Mouse (Mus musculus) CH12.LX (cell line): ENCODE measurements around the gene AB124611. TPM values are rescaled to one million over a fixed set of nuclear protein-coding genes. Genes with fewer than 3 reads are reported as not detected.

Source experiments
- DNase-seq: peaks from one replicate; pipeline ENCODE4 v3.0.0-alpha.2; 2013; ENCODE audit errors: extremely low read depth
- H3K27ac ChIP-seq: 2 replicates; pipeline ENCODE4 v1.5.1; 2012; ENCODE audit warnings: low read depth, mild to moderate bottlenecking, control low read depth, moderate library complexity; ENCODE audit not compliant: insufficient read depth
- H3K27me3 ChIP-seq: replicated peaks from 2 replicates; pipeline ENCODE3; 2012; ENCODE audit warnings: inconsistent platforms
- H3K36me3 ChIP-seq, 2 experiments: replicated peaks in 1 of 2; 2 replicates each; pipeline versions ENCODE3 to v1.6.1; 2012; ENCODE audit warnings: inconsistent platforms in 1 of 2, low read length in 1 of 2, mild to moderate bottlenecking in 1 of 2, mixed read lengths in 1 of 2, moderate library complexity in 1 of 2; ENCODE audit not compliant: control insufficient read depth in 1 of 2, insufficient read depth in 1 of 2
- H3K4me1 ChIP-seq, 2 experiments: 2 replicates each; pipeline ENCODE4 v1.6.1; 2012; ENCODE audit warnings: inconsistent platforms in 1 of 2, moderate library complexity in 1 of 2; ENCODE audit not compliant: insufficient read depth in 2 of 2, control insufficient read depth in 1 of 2
- H3K4me2 ChIP-seq: 2 replicates; pipeline ENCODE4 v1.6.1; 2012; ENCODE audit warnings: low read depth, mild to moderate bottlenecking, control low read depth; ENCODE audit not compliant: poor library complexity, insufficient read depth, severe bottlenecking
- H3K4me3 ChIP-seq, 3 experiments: fragments of 150-350 bp in 1 of 3; sonication (generic) in 1 of 3; replicated peaks in 1 of 3; 2 replicates each; pipeline versions ENCODE3 to v1.5.1; 2011 to 2012; ENCODE audit warnings: low read depth in 2 of 3, low read length in 2 of 3, mild to moderate bottlenecking in 2 of 3, moderate library complexity in 2 of 3, control low read depth in 1 of 3, improper control_type of control experiment in 1 of 3, inconsistent platforms in 1 of 3, mixed read lengths in 1 of 3; ENCODE audit not compliant: poor library complexity in 1 of 3
- H3K79me2 ChIP-seq: replicated peaks from 2 replicates; pipeline ENCODE4 v1.6.1; 2012; ENCODE audit warnings: mild to moderate bottlenecking, moderate library complexity; ENCODE audit not compliant: control insufficient read depth, poor library complexity, insufficient read depth, severe bottlenecking; ENCODE audit errors: extremely low read depth
- H3K9ac ChIP-seq: 2 replicates; pipeline ENCODE4 v1.6.1; 2012; ENCODE audit warnings: low read depth, mild to moderate bottlenecking, control low read depth, moderate library complexity; ENCODE audit not compliant: insufficient read depth
- H3K9me3 ChIP-seq: replicated peaks from 2 replicates; pipeline ENCODE3; 2012; ENCODE audit warnings: low read length, inconsistent platforms, mixed read lengths
- CTCF ChIP-seq, 2 experiments: IDR thresholded peaks in 1 of 2; conservative IDR thresholded peaks in 1 of 2; 2 replicates each; pipeline ENCODE4 v1.5.1; 2011 to 2012; ENCODE audit warnings: low read depth in 2 of 2, low read length in 2 of 2, improper control_type of control experiment in 1 of 2, inconsistent platforms in 1 of 2, mild to moderate bottlenecking in 1 of 2, moderate library complexity in 1 of 2
- ETS1 ChIP-seq: conservative IDR thresholded peaks from 2 replicates; pipeline ENCODE4 v1.6.1; 2012; ENCODE audit warnings: low read depth, mild to moderate bottlenecking, inconsistent platforms, low read length, improper control_type of control experiment, moderate library complexity
- GABPA ChIP-seq: IDR thresholded peaks from 2 replicates; pipeline ENCODE4 v1.6.1; 2012; ENCODE audit warnings: low read depth, low read length, improper control_type of control experiment, inconsistent platforms; ENCODE audit not compliant: insufficient replicate concordance
- JUN ChIP-seq: IDR thresholded peaks from 2 replicates; pipeline ENCODE4 v1.6.1; 2011; ENCODE audit warnings: low read depth, mild to moderate bottlenecking, low read length, improper control_type of control experiment, moderate library complexity; ENCODE audit not compliant: insufficient read depth
- MAFK ChIP-seq: IDR thresholded peaks from 2 replicates; pipeline ENCODE4 v1.6.1; 2011; ENCODE audit warnings: low read length, improper control_type of control experiment; ENCODE audit not compliant: insufficient replicate concordance
- MXI1 ChIP-seq: IDR thresholded peaks from 2 replicates; pipeline ENCODE4 v1.6.1; 2011; ENCODE audit warnings: mild to moderate bottlenecking, low read depth, low read length, improper control_type of control experiment
- PAX5 ChIP-seq: IDR thresholded peaks from 2 replicates; pipeline ENCODE4 v1.6.1; 2012; ENCODE audit warnings: low read length, inconsistent platforms, mixed read lengths
- SIN3A ChIP-seq: IDR thresholded peaks from 2 replicates; pipeline ENCODE4 v1.6.1; 2012; ENCODE audit warnings: low read length, improper control_type of control experiment, inconsistent platforms
- UBTF ChIP-seq: IDR thresholded peaks from 2 replicates; pipeline ENCODE4 v1.6.1; 2012; ENCODE audit warnings: low read depth, mild to moderate bottlenecking, inconsistent platforms, low read length, improper control_type of control experiment, moderate library complexity
- ZMIZ1 ChIP-seq: IDR thresholded peaks from 2 replicates; pipeline ENCODE4 v1.6.1; 2012; ENCODE audit warnings: low read depth, mild to moderate bottlenecking, inconsistent platforms, low read length, improper control_type of control experiment
- ZNF384 ChIP-seq: IDR thresholded peaks from 2 replicates; pipeline ENCODE4 v1.6.1; 2012; ENCODE audit warnings: low read depth, low read length, improper control_type of control experiment, inconsistent platforms
- dilution Hi-C: fragments of 300-500 bp; cut with MboI; formaldehyde crosslinking; loops from 2 replicates; pipeline ENCODE4 v1.14.3; 2020; ENCODE audit warnings: low sequenced_read_pairs; ENCODE audit not compliant: extremely low pct_unique_long_range_greater_than_20kb, extremely low pct_ligation_motif_present
- in situ Hi-C: fragments of 300-500 bp; cut with MboI; formaldehyde crosslinking; loops from 3 replicates; pipeline ENCODE4 v1.14.3; 2019; ENCODE audit warnings: low sequenced_read_pairs, low pct_ligation_motif_present, low pct_unique_long_range_greater_than_20kb, mixed read lengths
- polyA plus RNA-seq: library from polyadenylated mRNA; unstranded; fragments of >175 nt; gene quantifications from 2 replicates; pipeline ENCODE4 v1.2.1, GENCODE M21; 2012; ENCODE audit warnings: low read depth; ENCODE audit not compliant: insufficient read length
- total RNA-seq, 2 experiments: library from RNA; depleted of rRNA; stranded (reverse); fragments of 300-350 nt in 1 of 2; fragments of >200 nt in 1 of 2; gene quantifications; 2 replicates each; pipeline ENCODE4 v1.2.3; 2012 to 2014

The AB124611 gene
- total and polyA plus RNA-seq, 3 experiments = 0.89 to 2.1 (median 1.5) TPM

DNA sequence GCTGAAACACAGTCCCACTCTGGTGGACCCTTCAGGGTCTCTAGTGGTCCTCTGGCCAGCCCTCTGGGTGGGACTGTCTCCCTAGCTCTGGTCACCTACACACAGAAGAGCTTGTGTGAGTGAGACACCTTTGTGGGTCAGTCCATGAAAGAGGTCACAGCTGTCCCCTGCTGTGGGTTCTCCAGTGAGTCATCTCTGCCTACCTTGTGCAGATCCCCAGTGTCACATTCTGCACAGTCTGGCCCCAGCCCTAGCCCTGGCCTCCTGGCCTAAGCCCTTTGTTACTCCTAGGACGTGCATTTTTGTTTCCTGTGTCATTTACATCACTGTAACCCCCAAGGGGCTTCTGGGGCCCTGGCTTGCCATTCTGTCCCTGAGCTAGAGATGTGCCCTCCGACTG is 32.1 kb upstream of the AB124611 start (continued):
- TF ChIP-seq UBTF (no peak), ZMIZ1 (no peak), CTCF (conservative IDR thresholded peaks at IDR 0.05 in 1 of 2, IDR thresholded peaks at IDR 0.05 in 1 of 2; ENCODE audit: low read depth in 2 of 2, low read length in 2 of 2) (no peak)

- no peak for DNase-seq
- Histone ChIP-seq H3K4me2 (no peak overlapping the region), H3K27me3 (no peaks in the 10 kb centered on the region), H3K9ac (no peak overlapping the region), H3K4me1 (peaks cover 13 to 18% of the 10 kb centered on the region in 2 experiments)
- in situ Hi-C loops = no loop called here
- TF ChIP-seq ETS1 = no peak
- TF ChIP-seq PAX5 = no peak
- TF ChIP-seq GABPA = no peak
- TF ChIP-seq, all 38 proteins: peak for 0
- no peaks in the 10 kb centered on the region for H3K79me2 ChIP-seq
- dilution Hi-C loops = no loop called here
- H3K27ac ChIP-seq = peak overlapping the region; percentile 25; the same call in 1 of the 2 replicates
- H3K4me3 ChIP-seq = no peak overlapping the region
- peaks cover 66 to 92% of the 10 kb centered on the region in 2 experiments for H3K36me3 ChIP-seq
- no peaks in the 10 kb centered on the region for H3K9me3 ChIP-seq
These were observed 31.2 kb upstream of the AB124611 start for GRCm38 (mm10) chr9:21494726-21495125.

GRCm38 (mm10) chr9:21496308-21497049 is 29.5 kb upstream of the AB124611 start:
- Histone ChIP-seq H3K27ac (no peak overlapping the region; the same call in 1 of the 2 replicates), H3K4me3 (no peak overlapping the region), H3K4me1 (peaks cover 13 to 18% of the 10 kb centered on the region in 2 experiments), H3K27me3 (no peaks in the 10 kb centered on the region), H3K9me3 (no peaks in the 10 kb centered on the region), H3K36me3 (peaks cover 63 to 83% of the 10 kb centered on the region in 2 experiments), H3K4me2 (no peak overlapping the region), H3K79me2 (no peaks in the 10 kb centered on the region), H3K9ac (no peak overlapping the region)
- DNase-seq = no peak
- no peak for TF ChIP-seq SIN3A
- no peak for TF ChIP-seq ZNF384
- TF ChIP-seq MAFK = no peak
- TF ChIP-seq JUN = no peak
- no peak for TF ChIP-seq MXI1
- in situ Hi-C loops (no loop called here), dilution Hi-C loops (no loop called here)
